Mouse (Mus musculus) testis, adult 2 months (tissue): ENCODE data around the gene Arhgef3. TPM values are rescaled to one million over a fixed set of nuclear protein-coding genes. Genes with fewer than 3 reads are reported as not detected.
"Not testable (repeated sequence)": the region's sequence is repeated elsewhere in the genome, so short reads cannot be mapped to it uniquely, and the experiment has no call there.

Experiments used
- H3K27ac ChIP-seq: fragments of 200-500 bp; 2 replicates; pipeline ENCODE4 v1.5.1; 2012; ENCODE audit warnings: low read depth, low read length; ENCODE audit not compliant: control insufficient read depth, insufficient read depth
- H3K27me3 ChIP-seq: fragments of 200-500 bp; 2 replicates; pipeline ENCODE4 v1.6.1; 2012; ENCODE audit warnings: mild to moderate bottlenecking, low read length, moderate library complexity; ENCODE audit not compliant: control insufficient read depth, insufficient read depth
- H3K36me3 ChIP-seq: fragments of 200-500 bp; 2 replicates; pipeline ENCODE4 v1.6.1; 2012; ENCODE audit warnings: mild to moderate bottlenecking, low read length; ENCODE audit not compliant: control insufficient read depth, insufficient read depth
- H3K4me1 ChIP-seq: fragments of 200-500 bp; 2 replicates; pipeline ENCODE4 v1.6.1; 2012; ENCODE audit warnings: low read length; ENCODE audit not compliant: control insufficient read depth, insufficient read depth
- H3K4me3 ChIP-seq: fragments of 200-500 bp; 2 replicates; pipeline ENCODE4 v1.5.1; 2012; ENCODE audit warnings: low read depth, mild to moderate bottlenecking, low read length, moderate library complexity, mixed read lengths; ENCODE audit not compliant: control insufficient read depth
- CTCF ChIP-seq: fragments of 200-500 bp; IDR thresholded peaks from 2 replicates; pipeline ENCODE4 v1.5.1; 2012; ENCODE audit warnings: low read depth, mild to moderate bottlenecking, inconsistent platforms, low read length, moderate library complexity; ENCODE audit not compliant: control insufficient read depth, insufficient read depth, insufficient replicate concordance
- POLR2A ChIP-seq: fragments of 200-500 bp; IDR thresholded peaks from 2 replicates; pipeline ENCODE4 v1.6.1; 2012; ENCODE audit warnings: low read depth, mild to moderate bottlenecking, inconsistent platforms, low read length, moderate library complexity; ENCODE audit not compliant: control insufficient read depth
- polyA plus RNA-seq: library from polyadenylated mRNA; depleted of rRNA; stranded (reverse); fragments of >200 nt; gene quantifications from 2 replicates; pipeline ENCODE4 v1.2.3, GENCODE M21; 2012

Gene Arhgef3
- polyA plus RNA-seq, 1 experiment, result 7.7 TPM

GRCm38 (mm10) chr14:27242253-27242652 is 127.6 kb downstream of the Arhgef3 start:
- H3K36me3 ChIP-seq, result no peaks in the 10 kb centered on the region
- no peak overlapping the region for H3K27ac ChIP-seq
- TF ChIP-seq POLR2A, result no peak
- TF ChIP-seq CTCF, result no peak
- H3K27me3 ChIP-seq, result no peaks in the 10 kb centered on the region
- H3K4me3 ChIP-seq, result no peak overlapping the region
- no peaks in the 10 kb centered on the region; the same call in none of the 2 replicates for H3K4me1 ChIP-seq

DNA sequence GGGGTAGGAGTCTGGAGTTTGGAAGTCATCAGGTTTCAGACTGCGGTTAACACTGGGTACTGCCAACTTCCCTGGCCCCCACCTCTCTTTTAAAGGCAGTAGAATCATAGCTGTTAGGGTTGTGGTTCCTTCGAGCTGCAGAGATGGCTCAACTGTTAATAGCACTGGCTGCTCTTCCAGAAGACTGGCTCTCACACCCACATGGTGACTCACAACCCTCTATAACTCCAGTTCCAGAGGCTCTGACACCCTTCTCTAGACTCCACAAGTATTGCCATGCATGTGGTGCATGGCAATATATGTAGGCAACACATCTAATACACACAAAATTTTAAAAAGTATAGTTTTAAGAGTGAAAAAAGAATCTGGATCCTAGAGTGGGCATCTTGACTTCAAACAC is 128.1 kb downstream of the Arhgef3 start:
- no peak overlapping the region for H3K4me3 ChIP-seq
- H3K27me3 ChIP-seq, result no peaks in the 10 kb centered on the region
- TF ChIP-seq CTCF, result no peak
- TF ChIP-seq POLR2A, result no peak
- H3K36me3 ChIP-seq, result no peaks in the 10 kb centered on the region
- H3K27ac ChIP-seq, result no peak overlapping the region
- H3K4me1 ChIP-seq, result no peaks in the 10 kb centered on the region; the same call in none of the 2 replicates

DNA sequence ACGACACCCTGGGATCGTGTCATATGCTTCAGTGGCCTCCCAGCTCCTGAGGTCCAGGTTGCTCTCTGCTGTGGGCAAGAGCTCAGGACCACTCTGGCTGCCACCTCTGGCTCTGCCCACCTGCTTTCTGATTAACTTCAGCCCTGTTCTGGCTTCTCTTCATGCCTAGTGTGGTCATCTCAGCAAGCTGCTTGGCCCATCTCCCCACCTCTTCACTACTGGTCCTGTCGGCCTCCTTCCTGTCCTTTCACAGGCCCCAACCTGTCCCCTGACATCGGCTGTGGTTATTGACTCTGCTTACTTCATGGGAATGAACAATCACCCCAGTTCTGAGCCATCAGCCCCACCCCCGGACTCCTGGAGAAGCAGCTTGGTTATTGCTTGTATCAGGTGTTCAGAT is 128.9 kb downstream of the Arhgef3 start:
- H3K27me3 ChIP-seq, result no peaks in the 10 kb centered on the region
- no peak overlapping the region for H3K27ac ChIP-seq
- no peaks in the 10 kb centered on the region; the same call in 1 of the 2 replicates for H3K4me1 ChIP-seq
- TF ChIP-seq POLR2A (no peak), CTCF (no peak)
- no peak overlapping the region for H3K4me3 ChIP-seq
- H3K36me3 ChIP-seq, result no peaks in the 10 kb centered on the region

- H3K27ac ChIP-seq, result no peak overlapping the region
- TF ChIP-seq POLR2A, result no peak
- no peak for TF ChIP-seq CTCF
Measured at GRCm38 (mm10) chr14:27244898-27245297, 130.2 kb downstream of the Arhgef3 start.

DNA sequence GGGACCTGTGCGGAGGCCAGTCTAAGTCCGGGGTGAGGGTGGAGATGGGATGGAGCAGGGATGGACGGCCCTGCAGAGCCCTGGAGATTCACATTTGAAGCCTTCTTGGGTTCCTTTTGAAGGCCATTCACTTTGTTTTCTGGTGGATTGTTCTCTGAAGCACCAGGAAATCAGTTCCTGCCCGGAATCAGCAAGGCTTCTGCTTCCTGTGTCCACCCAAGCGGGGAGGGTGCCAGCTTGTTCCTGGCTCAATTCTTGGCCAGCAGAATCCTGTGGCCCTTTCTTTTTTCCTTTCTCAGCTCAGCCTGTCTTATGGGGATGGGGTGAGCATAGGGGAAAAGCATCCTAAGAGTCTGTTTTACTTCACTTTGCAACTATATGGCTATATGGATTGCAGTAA is 131.7 kb downstream of the Arhgef3 start:
- Histone ChIP-seq H3K27me3 (no peaks in the 10 kb centered on the region), H3K36me3 (no peaks in the 10 kb centered on the region), H3K27ac (no peak overlapping the region), H3K4me1 (no peaks in the 10 kb centered on the region), H3K4me3 (no peak overlapping the region)
- TF ChIP-seq CTCF (no peak), POLR2A (no peak)

More at GRCm38 (mm10) chr14:27244898-27245297, 130.2 kb downstream of the Arhgef3 start:
- H3K4me3 ChIP-seq, result no peak overlapping the region
- H3K4me1 ChIP-seq, result no peaks in the 10 kb centered on the region
- H3K27me3 ChIP-seq, result no peaks in the 10 kb centered on the region
- H3K36me3 ChIP-seq, result no peaks in the 10 kb centered on the region

DNA sequence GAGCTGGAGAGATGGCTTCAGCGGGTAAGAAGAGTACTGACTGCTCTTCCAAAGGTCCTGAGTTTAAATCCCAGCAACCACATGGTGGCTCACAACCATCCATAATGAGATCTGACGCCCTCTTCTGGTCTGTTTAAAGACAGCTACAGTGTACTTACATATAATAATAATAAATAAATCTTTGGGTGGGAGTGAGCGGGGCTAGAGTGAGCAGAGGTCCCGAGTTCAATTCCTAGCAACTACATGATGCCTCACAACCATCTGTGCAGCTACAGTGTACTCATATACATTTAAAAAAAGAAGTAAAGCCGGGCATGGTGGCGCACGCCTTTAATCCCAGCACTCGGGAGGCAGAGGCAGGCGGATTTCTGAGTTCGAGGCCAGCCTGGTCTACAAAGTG is 132.2 kb downstream of the Arhgef3 start:
- H3K4me3 ChIP-seq, H3K27me3 ChIP-seq, H3K4me1 ChIP-seq, H3K36me3 ChIP-seq, H3K27ac ChIP-seq: not testable (repeated sequence)

- TF ChIP-seq POLR2A (no peak), CTCF (no peak)
- Histone ChIP-seq H3K27ac (no peak overlapping the region), H3K4me3 (no peak overlapping the region), H3K36me3 (no peaks in the 10 kb centered on the region), H3K27me3 (no peaks in the 10 kb centered on the region), H3K4me1 (no peaks in the 10 kb centered on the region)
Measured at GRCm38 (mm10) chr14:27249121-27249520, 134.4 kb downstream of the Arhgef3 start.

GRCm38 (mm10) chr14:27250281-27250789 is 135.6 kb downstream of the Arhgef3 start:
- no peaks in the 10 kb centered on the region for H3K27me3 ChIP-seq
- TF ChIP-seq CTCF, result no peak
- TF ChIP-seq POLR2A, result no peak
- H3K36me3 ChIP-seq, result no peaks in the 10 kb centered on the region
- no peak overlapping the region for H3K27ac ChIP-seq
- H3K4me3 ChIP-seq, result no peak overlapping the region
- no peaks in the 10 kb centered on the region for H3K4me1 ChIP-seq
